Mouse (Mus musculus): Measurements from ENCODE around the gene Impg2.

Gene Impg2

GRCm38 (mm10) chr16:56298836-56299235 lies 94.7 kb downstream of the Impg2 start:
- no peak for DNase-seq (ENCODE audit: low spot score in 2 of 2)

GRCm38 (mm10) chr16:56302996-56303395 lies 98.9 kb downstream of the Impg2 start:
- DNase-seq (ENCODE audit: low spot score in 2 of 2), result no peak

DNA sequence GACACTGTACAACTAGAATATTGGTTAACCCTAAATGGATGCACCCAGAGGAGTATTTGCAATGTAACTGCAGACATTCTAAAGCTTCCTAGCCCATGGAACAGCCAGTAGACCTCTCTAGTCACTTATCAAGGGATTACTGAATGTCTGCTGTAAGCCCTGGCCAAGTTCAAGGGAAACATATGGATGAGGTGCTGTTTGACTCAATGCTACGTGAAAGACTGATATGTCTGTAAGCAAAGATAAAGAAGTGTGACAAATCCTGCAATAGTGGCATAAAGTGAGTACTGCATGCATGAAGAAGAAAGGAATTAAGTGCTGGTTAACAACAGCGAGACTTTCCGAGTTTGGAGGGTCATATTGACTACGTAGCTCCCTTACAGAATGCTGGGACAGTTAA lies 100.1 kb downstream of the Impg2 start:
- no peak for DNase-seq (ENCODE audit: low spot score in 2 of 2)

GRCm38 (mm10) chr16:56307575-56307974 lies 103.5 kb downstream of the Impg2 start:
- no peak for DNase-seq (ENCODE audit: low spot score in 2 of 2)

- DNase-seq (ENCODE audit: low spot score in 2 of 2), result no peak
Observed at GRCm38 (mm10) chr16:56311291-56311690, 107.2 kb downstream of the Impg2 start.
